Mouse (Mus musculus): ENCODE data around the gene Abhd12b.

Gene Abhd12b

GRCm38 (mm10) chr12:70208214-70208613, 54.3 kb downstream of the Abhd12b start:
- DNase-seq (ENCODE audit: low spot score), result no peak

GRCm38 (mm10) chr12:70212501-70212900, 58.6 kb downstream of the Abhd12b start:
- no peak for DNase-seq (ENCODE audit: low spot score)

- no peak for DNase-seq (ENCODE audit: low spot score)
Measured at GRCm38 (mm10) chr12:70213601-70214000, 59.7 kb downstream of the Abhd12b start.

GRCm38 (mm10) chr12:70214281-70214680, 60.3 kb downstream of the Abhd12b start:
- DNase-seq (ENCODE audit: low spot score), result no peak

- no peak for DNase-seq (ENCODE audit: low spot score)
Measured at GRCm38 (mm10) chr12:70216229-70216800, 62.4 kb downstream of the Abhd12b start.

- DNase-seq (ENCODE audit: low spot score), result no peak
Measured at GRCm38 (mm10) chr12:70218795-70219540, 65.0 kb downstream of the Abhd12b start.

GRCm38 (mm10) chr12:70221425-70221824, 67.5 kb downstream of the Abhd12b start:
- DNase-seq (ENCODE audit: low spot score), result no peak

GRCm38 (mm10) chr12:70223331-70223730, 69.4 kb downstream of the Abhd12b start:
- DNase-seq (ENCODE audit: low spot score), result no peak

GRCm38 (mm10) chr12:70226655-70227054, 72.7 kb downstream of the Abhd12b start:
- no peak for DNase-seq (ENCODE audit: low spot score)

- DNase-seq (ENCODE audit: low spot score), result no peak
Measured at GRCm38 (mm10) chr12:70227121-70227932, 73.4 kb downstream of the Abhd12b start.

GRCm38 (mm10) chr12:70228155-70228554, 74.2 kb downstream of the Abhd12b start:
- DNase-seq (ENCODE audit: low spot score), result no peak

- DNase-seq (ENCODE audit: low spot score), result no peak
Measured at GRCm38 (mm10) chr12:70231294-70231693, 77.4 kb downstream of the Abhd12b start, which contains the start of gene Pygl. Pygl (minus strand) TSS chr12:70231488.

GRCm38 (mm10) chr12:70232020-70232544, 78.1 kb downstream of the Abhd12b start:
- no peak for DNase-seq (ENCODE audit: low spot score)

Data from left cerebral cortex, adult 11 months (tissue).